In genomic region chr8:75134603-75135391, GRCm38 (mm10) we compare ENCODE assay signal across 8 mouse cellular contexts. TPM values are rescaled to one million over a fixed set of nuclear protein-coding genes. Genes with fewer than 3 reads are reported as not detected.
A peak's percentile ranks its signal among the peaks of the same experiment; 100 is the strongest.
DNase-seq lines count a peak whose midpoint lies in the region; ATAC-seq and TF ChIP-seq lines count a peak whose summit lies in the region.

No protein-coding gene starts in this region.

- ATAC-seq in midbrain, embryonic 16.5 days = 0 out of 2 replicates have a peak, but pooled peaks have one; percentile 30

- TF ChIP-seq CTCF in lung, adult 2 months (IDR thresholded peaks at IDR 0.05; ENCODE audit: insufficient read depth, low read length) = no peak
- TF ChIP-seq CTCF in cerebellum, adult 2 months (IDR thresholded peaks at IDR 0.05; ENCODE audit: borderline replicate concordance, insufficient read depth, low read depth, low read length) = no peak
- no peak for TF ChIP-seq CTCF in thymus, adult 2 months (IDR thresholded peaks at IDR 0.05; ENCODE audit: borderline replicate concordance, control insufficient read depth, extremely low read depth, insufficient read depth, low read length, poor library complexity)

- 15% methylated on average over 2 of the region's 2 CpGs for WGBS in lung, adult 2 months
- WGBS in cerebellum, adult 2 months = 14% methylated on average over 2 of the region's 2 CpGs
- WGBS in midbrain, embryonic 16.5 days = 69% methylated on average over 2 of the region's 2 CpGs
- 63% methylated on average over 2 of the region's 2 CpGs for WGBS in thymus, adult 2 months

- no peak overlapping the region for H3K4me2 ChIP-seq in midbrain, embryonic 16.5 days (ENCODE audit: low read length)

- H3K9me3 ChIP-seq in midbrain, embryonic 16.5 days (replicated peaks; ENCODE audit: control insufficient read depth, low read length, poor library complexity, severe bottlenecking) = no peaks in the 10 kb centered on the region

- H3K9ac ChIP-seq in midbrain, embryonic 16.5 days (ENCODE audit: low read depth, low read length) = no peak overlapping the region

- no peak overlapping the region; the same call in 1 of the 2 replicates for H3K27ac ChIP-seq in cerebellum, adult 2 months (ENCODE audit: insufficient read depth, low read length)
- H3K27ac ChIP-seq in midbrain, embryonic 16.5 days (ENCODE audit: low read length) = no peak overlapping the region
- no peak overlapping the region for H3K27ac ChIP-seq in thymus, adult 2 months (ENCODE audit: control insufficient read depth, insufficient read depth, low read length)

- no peaks in the 10 kb centered on the region for H3K4me1 ChIP-seq in lung, adult 2 months (ENCODE audit: control insufficient read depth, insufficient read depth, low read length)
- peaks cover 10% of the 10 kb centered on the region for H3K4me1 ChIP-seq in cerebellum, adult 2 months (ENCODE audit: control insufficient read depth, insufficient read depth, low read length)
- no peaks in the 10 kb centered on the region for H3K4me1 ChIP-seq in midbrain, embryonic 16.5 days (ENCODE audit: control insufficient read depth, insufficient read depth, low read length)
- H3K4me1 ChIP-seq in thymus, adult 2 months (replicated peaks; ENCODE audit: control insufficient read depth, insufficient read depth, low read length) = no peaks in the 10 kb centered on the region

- no peaks in the 10 kb centered on the region for H3K36me3 ChIP-seq in midbrain, embryonic 16.5 days (ENCODE audit: control insufficient read depth, insufficient read depth, low read length)
- peaks cover 3% of the 10 kb centered on the region; the same call in 1 of the 2 replicates for H3K36me3 ChIP-seq in thymus, adult 2 months (ENCODE audit: control insufficient read depth, insufficient read depth, low read length)

- H3K27me3 ChIP-seq in cerebellum, adult 2 months (ENCODE audit: control insufficient read depth, insufficient read depth, low read length) = no peaks in the 10 kb centered on the region
- H3K27me3 ChIP-seq in midbrain, embryonic 16.5 days (ENCODE audit: control insufficient read depth, insufficient read depth, low read depth, low read length) = no peaks in the 10 kb centered on the region
- H3K27me3 ChIP-seq in thymus, adult 2 months (ENCODE audit: control insufficient read depth, insufficient read depth, low read length) = no peaks in the 10 kb centered on the region

- DNase-seq in lung, adult 18-20 months = peak; percentile 22 to 31
- no peak for DNase-seq in lung, adult 2 months
- DNase-seq in cerebellum, adult 2 months = peak; percentile 65 to 80
- peak; percentile 65 for DNase-seq in gastrocnemius, postnatal 14 days
- DNase-seq in left cerebral cortex, adult 8-10 months (ENCODE audit: low spot score in 2 of 2) = peak; percentile 22 to 62
- no peak for DNase-seq in yolk sac, embryonic 10.5 days (ENCODE audit: low spot score)
- DNase-seq in thymus, adult 2 months = no peak

- H3K4me3 ChIP-seq in lung, adult 2 months (replicated peaks; ENCODE audit: extremely low read depth, low read depth, low read length) = no peak overlapping the region
- no peak overlapping the region for H3K4me3 ChIP-seq in cerebellum, adult 2 months (replicated peaks; ENCODE audit: insufficient read depth, low read depth, low read length)
- no peak overlapping the region for H3K4me3 ChIP-seq in midbrain, embryonic 16.5 days (ENCODE audit: low read depth, low read length)
- H3K4me3 ChIP-seq in thymus, adult 2 months (ENCODE audit: control insufficient read depth, insufficient read depth, low read length) = no peak overlapping the region

- TF ChIP-seq POLR2A in lung, adult 2 months (IDR thresholded peaks at IDR 0.05; ENCODE audit: borderline replicate concordance, extremely low read depth, low read depth, low read length) = no peak
- no peak for TF ChIP-seq POLR2A in cerebellum, adult 2 months (IDR thresholded peaks at IDR 0.05; ENCODE audit: borderline replicate concordance, insufficient read depth, low read length)
- no peak for TF ChIP-seq POLR2A in thymus, adult 2 months (IDR thresholded peaks at IDR 0.05; ENCODE audit: control insufficient read depth, extremely low read depth, insufficient read depth, low read length, poor library complexity)

- intact Hi-C loops in gastrocnemius, postnatal 14 days (cut with DNase I; ENCODE audit: low total_unique reads) = loop anchor here (5.0 kb wide), 2 partner anchors 83 to 138 kb away; no protein-coding TSS in a partner anchor

RNA-seq across cellular contexts. Expression of gene Mcm5, which starts 25.4 kb away (rescaled TPM):
- polyA plus RNA-seq in lung, adult 2 months (2012; rRNA removed) = 8.0 and 9.2 TPM in 2 replicates
- 11.0 and 12.1 TPM in 2 replicates for polyA plus RNA-seq in cerebellum, adult 2 months (2012; rRNA removed)
- total RNA-seq in gastrocnemius, postnatal 14 days (2021) = 1 to 10 TPM; 4.4 to 7.1 TPM
- 10 to 100 TPM in 1 of 4 experiments, 1 to 10 TPM in 3; 8.3 to 10.2 (median 8.9) TPM for total RNA-seq in left cerebral cortex, adult 8-10 months (2022)
- 23.0 and 24.9 TPM in 2 replicates for polyA plus RNA-seq in midbrain, embryonic 16.5 days (2015; fragmentation: Nextera tagmentation; extraction: Ambion mirVana)
- 167 and 212 TPM in 2 replicates for polyA plus RNA-seq in thymus, adult 2 months (2012; rRNA removed)

RNA-seq across cellular contexts. Expression of gene Hmox1, which starts 41.4 kb away (rescaled TPM):
- polyA plus RNA-seq in lung, adult 2 months (2012; rRNA removed) = 40.0 and 58.0 TPM in 2 replicates
- 7.1 and 7.5 TPM in 2 replicates for polyA plus RNA-seq in cerebellum, adult 2 months (2012; rRNA removed)
- total RNA-seq in gastrocnemius, postnatal 14 days (2021) = 10 to 100 TPM; 12.2 to 13.8 TPM
- 10 to 100 TPM in 1 of 4 experiments, 1 to 10 TPM in 3; 3.6 to 10.7 (median 6.8) TPM for total RNA-seq in left cerebral cortex, adult 8-10 months (2022)
- 9.5 and 9.7 TPM in 2 replicates for polyA plus RNA-seq in midbrain, embryonic 16.5 days (2015; fragmentation: Nextera tagmentation; extraction: Ambion mirVana)
- polyA plus RNA-seq in thymus, adult 2 months (2012; rRNA removed) = 16.6 and 21.5 TPM in 2 replicates

Comparison
In these comparisons a context has a peak if more than half of its experiments do, and no peak if none do; other contexts are left out.
1. DNase-seq: peak in lung, adult 18-20 months (2 of 2), cerebellum, adult 2 months (2 of 2), gastrocnemius, postnatal 14 days (single experiment) and left cerebral cortex, adult 8-10 months (2 of 2); none in lung, adult 2 months (single experiment), yolk sac, embryonic 10.5 days (single experiment) and thymus, adult 2 months (single experiment).